Mouse (Mus musculus) CH12.LX (cell line): ENCODE measurements at regions not wholly inside any gene's neighbourhood (a gene's known extent, or its start where the extent isn't known, plus 50 kb on each side); places are given as distances from the start of the nearest gene placed in this dataset.

Source experiments
- DNase-seq: peaks from one replicate; pipeline ENCODE4 v3.0.0-alpha.2; 2013; ENCODE audit errors: extremely low read depth
- H3K27ac ChIP-seq: 2 replicates; pipeline ENCODE4 v1.5.1; 2012; ENCODE audit warnings: low read depth, mild to moderate bottlenecking, control low read depth, moderate library complexity; ENCODE audit not compliant: insufficient read depth
- H3K27me3 ChIP-seq: replicated peaks from 2 replicates; pipeline ENCODE3; 2012; ENCODE audit warnings: inconsistent platforms
- H3K36me3 ChIP-seq, 2 experiments: replicated peaks in 1 of 2; 2 replicates each; pipeline versions ENCODE3 to v1.6.1; 2012; ENCODE audit warnings: inconsistent platforms in 1 of 2, low read length in 1 of 2, mild to moderate bottlenecking in 1 of 2, mixed read lengths in 1 of 2, moderate library complexity in 1 of 2; ENCODE audit not compliant: control insufficient read depth in 1 of 2, insufficient read depth in 1 of 2
- H3K4me1 ChIP-seq, 2 experiments: 2 replicates each; pipeline ENCODE4 v1.6.1; 2012; ENCODE audit warnings: inconsistent platforms in 1 of 2, moderate library complexity in 1 of 2; ENCODE audit not compliant: insufficient read depth in 2 of 2, control insufficient read depth in 1 of 2
- H3K4me2 ChIP-seq: 2 replicates; pipeline ENCODE4 v1.6.1; 2012; ENCODE audit warnings: low read depth, mild to moderate bottlenecking, control low read depth; ENCODE audit not compliant: poor library complexity, insufficient read depth, severe bottlenecking
- H3K4me3 ChIP-seq, 3 experiments: fragments of 150-350 bp in 1 of 3; sonication (generic) in 1 of 3; replicated peaks in 1 of 3; 2 replicates each; pipeline versions ENCODE3 to v1.5.1; 2011 to 2012; ENCODE audit warnings: low read depth in 2 of 3, low read length in 2 of 3, mild to moderate bottlenecking in 2 of 3, moderate library complexity in 2 of 3, control low read depth in 1 of 3, improper control_type of control experiment in 1 of 3, inconsistent platforms in 1 of 3, mixed read lengths in 1 of 3; ENCODE audit not compliant: poor library complexity in 1 of 3
- H3K79me2 ChIP-seq: replicated peaks from 2 replicates; pipeline ENCODE4 v1.6.1; 2012; ENCODE audit warnings: mild to moderate bottlenecking, moderate library complexity; ENCODE audit not compliant: control insufficient read depth, poor library complexity, insufficient read depth, severe bottlenecking; ENCODE audit errors: extremely low read depth
- H3K9ac ChIP-seq: 2 replicates; pipeline ENCODE4 v1.6.1; 2012; ENCODE audit warnings: low read depth, mild to moderate bottlenecking, control low read depth, moderate library complexity; ENCODE audit not compliant: insufficient read depth
- H3K9me3 ChIP-seq: replicated peaks from 2 replicates; pipeline ENCODE3; 2012; ENCODE audit warnings: low read length, inconsistent platforms, mixed read lengths
- E2F4 ChIP-seq: IDR thresholded peaks from 2 replicates; pipeline ENCODE4 v1.6.1; 2011; ENCODE audit warnings: low read depth, low read length, improper control_type of control experiment; ENCODE audit not compliant: insufficient replicate concordance
- HCFC1 ChIP-seq: IDR thresholded peaks from 2 replicates; pipeline ENCODE4 v1.6.1; 2012; ENCODE audit warnings: low read depth, mild to moderate bottlenecking, inconsistent platforms, low read length, improper control_type of control experiment
- JUN ChIP-seq: IDR thresholded peaks from 2 replicates; pipeline ENCODE4 v1.6.1; 2011; ENCODE audit warnings: low read depth, mild to moderate bottlenecking, low read length, improper control_type of control experiment, moderate library complexity; ENCODE audit not compliant: insufficient read depth
- MAFK ChIP-seq: IDR thresholded peaks from 2 replicates; pipeline ENCODE4 v1.6.1; 2011; ENCODE audit warnings: low read length, improper control_type of control experiment; ENCODE audit not compliant: insufficient replicate concordance
- MYC ChIP-seq: IDR thresholded peaks from 2 replicates; pipeline ENCODE4 v1.6.1; 2011; ENCODE audit warnings: low read depth, mild to moderate bottlenecking, improper control_type of control experiment, low read length
- PAX5 ChIP-seq: IDR thresholded peaks from 2 replicates; pipeline ENCODE4 v1.6.1; 2012; ENCODE audit warnings: low read length, inconsistent platforms, mixed read lengths
- POLR2A ChIP-seq: IDR thresholded peaks from 2 replicates; pipeline ENCODE4 v1.6.1; 2011; ENCODE audit warnings: low read depth, mild to moderate bottlenecking, improper control_type of control experiment, low read length
- RAD21 ChIP-seq: IDR thresholded peaks from 2 replicates; pipeline ENCODE4 v1.6.1; 2011; ENCODE audit warnings: low read depth, mild to moderate bottlenecking, low read length, improper control_type of control experiment, moderate library complexity
- TBP ChIP-seq: conservative IDR thresholded peaks from 2 replicates; pipeline ENCODE4 v1.6.1; 2011; ENCODE audit warnings: low read depth, low read length, improper control_type of control experiment
- ZKSCAN1 ChIP-seq: IDR thresholded peaks from 2 replicates; pipeline ENCODE4 v1.6.1; 2012; ENCODE audit warnings: low read depth, inconsistent platforms, low read length, improper control_type of control experiment, borderline replicate concordance
- ZMIZ1 ChIP-seq: IDR thresholded peaks from 2 replicates; pipeline ENCODE4 v1.6.1; 2012; ENCODE audit warnings: low read depth, mild to moderate bottlenecking, inconsistent platforms, low read length, improper control_type of control experiment
- dilution Hi-C: fragments of 300-500 bp; cut with MboI; formaldehyde crosslinking; loops from 2 replicates; pipeline ENCODE4 v1.14.3; 2020; ENCODE audit warnings: low sequenced_read_pairs; ENCODE audit not compliant: extremely low pct_unique_long_range_greater_than_20kb, extremely low pct_ligation_motif_present
- in situ Hi-C: fragments of 300-500 bp; cut with MboI; formaldehyde crosslinking; loops from 3 replicates; pipeline ENCODE4 v1.14.3; 2019; ENCODE audit warnings: low sequenced_read_pairs, low pct_ligation_motif_present, low pct_unique_long_range_greater_than_20kb, mixed read lengths

GRCm38 (mm10) chr10:19443516-19443915 is 87.2 kb downstream of the Olig3 start:
- dilution Hi-C loops, result no loop called here
- TF ChIP-seq PAX5, result no peak
- TF ChIP-seq HCFC1, result no peak
- no peak for TF ChIP-seq E2F4
- TF ChIP-seq ZMIZ1, result no peak

GRCm38 (mm10) chr10:19448838-19449559 is 92.7 kb downstream of the Olig3 start:
- in situ Hi-C loops (no loop called here), dilution Hi-C loops (no loop called here)
- no peak for TF ChIP-seq ZKSCAN1
- TF ChIP-seq TBP, result no peak
- no peak for TF ChIP-seq MYC
- TF ChIP-seq RAD21, result no peak
- no peak for TF ChIP-seq POLR2A
- H3K27ac ChIP-seq, result no peak overlapping the region
- H3K9me3 ChIP-seq, result no peaks in the 10 kb centered on the region
- no peak overlapping the region for H3K4me3 ChIP-seq
- H3K9ac ChIP-seq, result no peak overlapping the region
- H3K4me1 ChIP-seq, result peaks cover 0 to 10% of the 10 kb centered on the region in 2 experiments; a peak in 2 of 4 replicates
- H3K36me3 ChIP-seq, result no peaks in the 10 kb centered on the region
- DNase-seq, result no peak
- H3K4me2 ChIP-seq, result no peak overlapping the region
- H3K79me2 ChIP-seq, result no peaks in the 10 kb centered on the region
- no peaks in the 10 kb centered on the region for H3K27me3 ChIP-seq

More at GRCm38 (mm10) chr10:19443516-19443915, 87.2 kb downstream of the Olig3 start:
- Histone ChIP-seq H3K9me3 (no peaks in the 10 kb centered on the region), H3K27ac (no peak overlapping the region), H3K79me2 (no peaks in the 10 kb centered on the region), H3K27me3 (no peaks in the 10 kb centered on the region), H3K9ac (no peak overlapping the region), H3K36me3 (no peaks in the 10 kb centered on the region), H3K4me3 (no peak overlapping the region), H3K4me2 (no peak overlapping the region), H3K4me1 (peaks cover 0 to 10% of the 10 kb centered on the region in 2 experiments; a peak in 2 of 4 replicates)
- in situ Hi-C loops, result no loop called here
- DNase-seq, result no peak

- H3K9ac ChIP-seq, result no peak overlapping the region
- H3K36me3 ChIP-seq, result no peaks in the 10 kb centered on the region
- H3K4me2 ChIP-seq, result no peak overlapping the region
- TF ChIP-seq JUN (no peak), MYC (no peak), MAFK (no peak)
- no peak for DNase-seq
- no peaks in the 10 kb centered on the region for H3K9me3 ChIP-seq
- no peaks in the 10 kb centered on the region for H3K27me3 ChIP-seq
- dilution Hi-C loops, result no loop called here
- H3K79me2 ChIP-seq, result no peaks in the 10 kb centered on the region
- H3K4me1 ChIP-seq, result no peaks in the 10 kb centered on the region
- H3K27ac ChIP-seq, result no peak overlapping the region
- in situ Hi-C loops, result no loop called here
- no peak overlapping the region for H3K4me3 ChIP-seq
Observed at GRCm38 (mm10) chr10:19459053-19459452, 102.7 kb downstream of the Olig3 start.
